Mouse (Mus musculus): ENCODE data around the gene Atf6b. TPM values are rescaled to one million over a fixed set of nuclear protein-coding genes. Genes with fewer than 3 reads are reported as not detected.

The Atf6b gene
- polyA plus RNA-seq, 1 experiment: 38.3 TPM

GRCm38 (mm10) chr17:34604061-34604508 lies 42.9 kb upstream of the Atf6b start, which contains the start of gene Agpat1:
Gene Agpat1 (plus strand): TSS chr17:34604262.
- TF ChIP-seq MYOD1 (IDR thresholded peaks at IDR 0.05; ENCODE audit: control insufficient read depth, insufficient read length, low read depth) (no peak), MAX (IDR thresholded peaks at IDR 0.05) (peak; percentile 11)
- peaks cover 24% of the 10 kb centered on the region for H3K79me3 ChIP-seq (ENCODE audit: low read depth)
- peaks cover 45% of the 10 kb centered on the region for H3K79me2 ChIP-seq (ENCODE audit: control insufficient read depth, insufficient read depth)
- H3K36me3 ChIP-seq (ENCODE audit: control insufficient read depth, insufficient read depth): peaks cover 4% of the 10 kb centered on the region
- no peaks in the 10 kb centered on the region for H3K27me3 ChIP-seq (ENCODE audit: control insufficient read depth, insufficient read depth, insufficient read length)
- H3K4me3 ChIP-seq (ENCODE audit: insufficient read depth, poor library complexity, severe bottlenecking): peak within 1 kb of the TSS; percentile 84
- peak within 1 kb of the TSS; percentile 85 for H3ac ChIP-seq (ENCODE audit: control insufficient read depth, insufficient read length, low read depth)

GRCm38 (mm10) chr17:34604511-34605237 lies 42.3 kb upstream of the Atf6b start:
- Histone ChIP-seq H3K79me2 (ENCODE audit: control insufficient read depth, insufficient read depth) (peaks cover 51% of the 10 kb centered on the region), H3K27me3 (ENCODE audit: control insufficient read depth, insufficient read depth, insufficient read length) (no peaks in the 10 kb centered on the region), H3K36me3 (ENCODE audit: control insufficient read depth, insufficient read depth) (peaks cover 4% of the 10 kb centered on the region), H3K79me3 (ENCODE audit: low read depth) (peaks cover 24% of the 10 kb centered on the region), H3K4me3 (ENCODE audit: insufficient read depth, poor library complexity, severe bottlenecking) (peak overlapping the region; percentile 25), H3ac (ENCODE audit: control insufficient read depth, insufficient read length, low read depth) (peak overlapping the region; percentile 85)
- TF ChIP-seq CTCF (IDR thresholded peaks at IDR 0.05; ENCODE audit: control insufficient read depth, insufficient read depth, insufficient read length) (no peak), MAX (IDR thresholded peaks at IDR 0.05) (no peak), CEBPB (IDR thresholded peaks at IDR 0.05; ENCODE audit: low read depth) (no peak), FOSL1 (IDR thresholded peaks at IDR 0.05; ENCODE audit: insufficient read depth, low read length, poor library complexity, severe bottlenecking) (no peak), MYOG (IDR thresholded peaks at IDR 0.05; ENCODE audit: control insufficient read depth, extremely low read depth, insufficient read length) (no peak), MYOD1 (IDR thresholded peaks at IDR 0.05; ENCODE audit: control insufficient read depth, insufficient read length, low read depth) (no peak), USF1 (IDR thresholded peaks at IDR 0.05; ENCODE audit: low read depth) (no peak)

DNA sequence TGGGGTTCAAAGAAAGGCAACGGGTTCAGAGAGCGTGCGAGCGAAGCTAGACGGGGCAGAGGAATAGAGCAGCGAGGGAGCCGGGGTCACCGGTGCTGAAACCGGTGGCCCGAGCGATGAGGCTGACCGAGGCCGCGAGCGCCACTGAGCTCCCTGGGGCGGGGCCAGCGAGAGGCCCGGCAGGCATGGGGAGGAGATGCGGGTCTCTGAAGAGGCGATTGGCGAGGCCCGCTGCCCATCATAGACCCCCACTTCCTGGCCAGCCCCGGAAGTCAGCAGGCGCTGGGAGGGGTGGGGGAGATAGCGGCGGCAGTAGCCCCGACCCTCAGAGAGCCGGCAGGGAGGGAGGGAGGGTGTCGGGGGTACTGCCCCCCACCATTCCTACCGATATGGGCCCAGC lies 41.3 kb upstream of the Atf6b start:
- Histone ChIP-seq H3K79me2 (ENCODE audit: control insufficient read depth, insufficient read depth) (peaks cover 54% of the 10 kb centered on the region), H3K27me3 (ENCODE audit: control insufficient read depth, insufficient read depth, insufficient read length) (no peaks in the 10 kb centered on the region), H3K79me3 (ENCODE audit: low read depth) (peaks cover 24% of the 10 kb centered on the region), H3ac (ENCODE audit: control insufficient read depth, insufficient read length, low read depth) (peak overlapping the region; percentile 87), H3K36me3 (ENCODE audit: control insufficient read depth, insufficient read depth) (peaks cover 4% of the 10 kb centered on the region), H3K4me3 (ENCODE audit: insufficient read depth, poor library complexity, severe bottlenecking) (peak overlapping the region; percentile 84)
- TF ChIP-seq CTCF (IDR thresholded peaks at IDR 0.05; ENCODE audit: control insufficient read depth, insufficient read depth, insufficient read length) (no peak), CEBPB (IDR thresholded peaks at IDR 0.05; ENCODE audit: low read depth) (no peak), MYOD1 (IDR thresholded peaks at IDR 0.05; ENCODE audit: control insufficient read depth, insufficient read length, low read depth) (no peak), FOSL1 (IDR thresholded peaks at IDR 0.05; ENCODE audit: insufficient read depth, low read length, poor library complexity, severe bottlenecking) (no peak), MYOG (IDR thresholded peaks at IDR 0.05; ENCODE audit: control insufficient read depth, extremely low read depth, insufficient read length) (no peak), USF1 (IDR thresholded peaks at IDR 0.05; ENCODE audit: low read depth) (no peak), MAX (IDR thresholded peaks at IDR 0.05) (no peak)

GRCm38 (mm10) chr17:34606186-34607039 lies 40.5 kb upstream of the Atf6b start:
- H3K27me3 ChIP-seq (ENCODE audit: control insufficient read depth, insufficient read depth, insufficient read length): no peaks in the 10 kb centered on the region
- peak overlapping the region; percentile 84 for H3K4me3 ChIP-seq (ENCODE audit: insufficient read depth, poor library complexity, severe bottlenecking)
- peaks cover 54% of the 10 kb centered on the region for H3K79me2 ChIP-seq (ENCODE audit: control insufficient read depth, insufficient read depth)
- TF ChIP-seq MAX (IDR thresholded peaks at IDR 0.05): no peak
- TF ChIP-seq CEBPB (IDR thresholded peaks at IDR 0.05; ENCODE audit: low read depth): no peak
- no peak for TF ChIP-seq MYOD1 (IDR thresholded peaks at IDR 0.05; ENCODE audit: control insufficient read depth, insufficient read length, low read depth)
- no peak for TF ChIP-seq MYOG (IDR thresholded peaks at IDR 0.05; ENCODE audit: control insufficient read depth, extremely low read depth, insufficient read length)
- TF ChIP-seq FOSL1 (IDR thresholded peaks at IDR 0.05; ENCODE audit: insufficient read depth, low read length, poor library complexity, severe bottlenecking): no peak
- no peak for TF ChIP-seq USF1 (IDR thresholded peaks at IDR 0.05; ENCODE audit: low read depth)
- TF ChIP-seq CTCF (IDR thresholded peaks at IDR 0.05; ENCODE audit: control insufficient read depth, insufficient read depth, insufficient read length): no peak
- peaks cover 24% of the 10 kb centered on the region for H3K79me3 ChIP-seq (ENCODE audit: low read depth)
- H3K36me3 ChIP-seq (ENCODE audit: control insufficient read depth, insufficient read depth): peaks cover 6% of the 10 kb centered on the region
- H3ac ChIP-seq (ENCODE audit: control insufficient read depth, insufficient read length, low read depth): peak overlapping the region; percentile 77

DNA sequence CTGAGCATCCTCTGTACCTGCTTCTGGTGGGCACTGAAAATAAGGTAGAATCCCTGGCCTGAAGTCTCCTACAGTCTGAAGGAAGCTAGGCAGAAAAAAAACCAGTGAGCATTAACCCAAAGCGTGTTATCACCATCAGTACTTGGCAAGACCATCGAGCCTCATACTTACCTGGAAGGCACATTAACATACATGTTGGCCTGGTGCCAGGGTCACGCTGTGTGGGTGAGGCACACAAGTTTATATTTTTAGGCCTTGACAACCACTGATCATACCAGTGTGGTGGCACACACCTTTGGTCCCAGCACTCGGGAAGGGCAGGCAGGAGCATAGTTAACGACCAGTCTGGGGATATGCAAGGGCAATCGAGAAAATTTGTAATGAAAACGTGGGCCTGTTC lies 38.9 kb upstream of the Atf6b start:
- peaks cover 23% of the 10 kb centered on the region for H3K79me3 ChIP-seq (ENCODE audit: low read depth)
- H3K79me2 ChIP-seq (ENCODE audit: control insufficient read depth, insufficient read depth): peaks cover 44% of the 10 kb centered on the region
- TF ChIP-seq MAX (IDR thresholded peaks at IDR 0.05) (no peak), MYOD1 (IDR thresholded peaks at IDR 0.05; ENCODE audit: control insufficient read depth, insufficient read length, low read depth) (no peak), MYOG (IDR thresholded peaks at IDR 0.05; ENCODE audit: control insufficient read depth, extremely low read depth, insufficient read length) (no peak), CTCF (IDR thresholded peaks at IDR 0.05; ENCODE audit: control insufficient read depth, insufficient read depth, insufficient read length) (no peak), CEBPB (IDR thresholded peaks at IDR 0.05; ENCODE audit: low read depth) (no peak), USF1 (IDR thresholded peaks at IDR 0.05; ENCODE audit: low read depth) (no peak)
- H3K36me3 ChIP-seq (ENCODE audit: control insufficient read depth, insufficient read depth): peaks cover 12% of the 10 kb centered on the region
- H3ac ChIP-seq (ENCODE audit: control insufficient read depth, insufficient read length, low read depth): no peak overlapping the region
- H3K4me3 ChIP-seq (ENCODE audit: insufficient read depth, poor library complexity, severe bottlenecking): no peak overlapping the region
- H3K27me3 ChIP-seq (ENCODE audit: control insufficient read depth, insufficient read depth, insufficient read length): no peaks in the 10 kb centered on the region
